Mouse (Mus musculus) lung, postnatal 0 days (tissue): ENCODE measurements at regions not wholly inside any gene's neighbourhood (a gene's known extent, or its start where the extent isn't known, plus 50 kb on each side); places are given as distances from the start of the nearest gene placed in this dataset.
A peak's percentile ranks its signal among the peaks of the same experiment; 100 is the strongest.

Experiments
- CTCF ChIP-seq: IDR thresholded peaks from 2 replicates; pipeline ENCODE4 v1.5.1; 2016; ENCODE audit warnings: antibody characterized with exemption, mild to moderate bottlenecking
- EP300 ChIP-seq: IDR thresholded peaks from 2 replicates; pipeline ENCODE4 v1.6.1; 2016; ENCODE audit warnings: antibody characterized with exemption, mild to moderate bottlenecking, control low read depth

DNA sequence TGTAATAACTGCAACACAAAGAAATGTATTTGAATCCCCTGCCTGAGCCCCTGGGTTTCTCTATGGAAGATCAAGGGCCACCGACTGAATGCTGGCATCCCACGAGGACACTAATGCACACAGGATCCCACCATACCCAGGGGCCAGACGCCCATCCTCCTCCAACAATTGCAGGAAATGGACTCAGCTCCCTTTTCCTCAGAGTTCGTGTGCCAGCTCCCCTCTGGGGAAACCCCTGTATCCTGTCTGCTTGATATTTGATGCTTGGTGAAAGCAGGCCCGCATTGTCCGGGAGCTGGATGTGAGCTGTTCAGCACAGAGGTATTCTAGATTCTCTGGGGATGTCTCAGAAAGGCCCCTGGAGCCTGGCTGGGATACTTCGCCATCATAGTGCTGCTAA lies 196.0 kb downstream of the Mtx2 start:
- TF ChIP-seq CTCF: no peak
- peak; percentile 76 for TF ChIP-seq EP300
